Mouse (Mus musculus): Measurements from ENCODE around the gene Tdrd3. TPM values are rescaled to one million over a fixed set of nuclear protein-coding genes. Genes with fewer than 3 reads are reported as not detected.

Tdrd3 gene
- 21.2 TPM for total RNA-seq (2023)

GRCm38 (mm10) chr14:87415808-87416721 lies at the start of gene Tdrd3:
Gene Tdrd3 (plus strand): TSS chr14:87416639.

